Mouse (Mus musculus): ENCODE data around the gene Btbd11.

Btbd11 gene

GRCm38 (mm10) chr10:85482064-85482473, 95.5 kb downstream of the Btbd11 start:
- DNase-seq: peak; percentile 30

GRCm38 (mm10) chr10:85482480-85482879, 95.9 kb downstream of the Btbd11 start:
- no peak for DNase-seq

GRCm38 (mm10) chr10:85486456-85486855, 99.8 kb downstream of the Btbd11 start:
- DNase-seq: no peak

GRCm38 (mm10) chr10:85492583-85492982, 106.0 kb downstream of the Btbd11 start:
- no peak for DNase-seq

GRCm38 (mm10) chr10:85496358-85496757, 109.7 kb downstream of the Btbd11 start:
- DNase-seq: no peak

GRCm38 (mm10) chr10:85496981-85497380, 110.4 kb downstream of the Btbd11 start:
- no peak for DNase-seq

GRCm38 (mm10) chr10:85497931-85498330, 111.3 kb downstream of the Btbd11 start:
- DNase-seq: no peak

GRCm38 (mm10) chr10:85500573-85501155, 114.0 kb downstream of the Btbd11 start:
- no peak for DNase-seq

GRCm38 (mm10) chr10:85501966-85502566, 115.5 kb downstream of the Btbd11 start:
- DNase-seq: no peak

GRCm38 (mm10) chr10:85502656-85503055, 116.0 kb downstream of the Btbd11 start:
- no peak for DNase-seq

- no peak for DNase-seq
Measured at GRCm38 (mm10) chr10:85503453-85503852, 116.8 kb downstream of the Btbd11 start.

GRCm38 (mm10) chr10:85507270-85508050, 120.8 kb downstream of the Btbd11 start:
- no peak for DNase-seq

GRCm38 (mm10) chr10:85508193-85508794, 121.7 kb downstream of the Btbd11 start:
- no peak for DNase-seq

- DNase-seq: no peak
Measured at GRCm38 (mm10) chr10:85509000-85509399, 122.4 kb downstream of the Btbd11 start.

GRCm38 (mm10) chr10:85510329-85510728, 123.7 kb downstream of the Btbd11 start:
- no peak for DNase-seq

GRCm38 (mm10) chr10:85512808-85513207, 126.2 kb downstream of the Btbd11 start:
- no peak for DNase-seq

GRCm38 (mm10) chr10:85517223-85518110, 130.9 kb downstream of the Btbd11 start:
- peak; percentile 40 for DNase-seq

- DNase-seq: no peak
Measured at GRCm38 (mm10) chr10:85518111-85518409, 131.4 kb downstream of the Btbd11 start.

- no peak for DNase-seq
Measured at GRCm38 (mm10) chr10:85522220-85522760, 135.7 kb downstream of the Btbd11 start.

GRCm38 (mm10) chr10:85525267-85526015, 138.8 kb downstream of the Btbd11 start:
- peak; percentile 34 for DNase-seq

- no peak for DNase-seq
Measured at GRCm38 (mm10) chr10:85526657-85527056, 140.0 kb downstream of the Btbd11 start.

GRCm38 (mm10) chr10:85527722-85528121, 141.1 kb downstream of the Btbd11 start:
- DNase-seq: no peak
